Mouse (Mus musculus): ENCODE results near the gene Tpm3.

Tpm3 gene

GRCm38 (mm10) chr3:90136660-90137059 lies 64.2 kb downstream of the Tpm3 start:
- DNase-seq (ENCODE audit: low read depth, low spot score), result no peak

DNA sequence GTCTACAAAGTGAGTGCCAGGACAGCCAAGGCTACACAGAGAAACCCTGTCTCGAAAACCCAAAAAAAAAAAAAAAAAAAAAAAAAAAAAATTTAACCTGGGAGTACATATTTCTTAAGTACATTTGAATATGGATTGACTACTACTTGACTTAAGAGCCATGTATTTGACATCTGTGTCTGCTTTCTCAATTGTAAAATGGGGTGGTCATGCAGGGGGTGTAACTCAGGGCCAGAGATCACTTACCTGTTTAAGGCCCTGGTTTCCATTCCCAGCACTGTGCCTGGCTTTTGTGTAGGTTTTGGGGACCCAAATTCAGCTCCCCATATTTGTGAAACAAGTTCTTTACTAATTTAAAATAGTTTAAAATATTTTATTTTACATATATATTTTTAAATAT lies 65.2 kb downstream of the Tpm3 start:
- DNase-seq (ENCODE audit: low read depth, low spot score), result no peak

DNA sequence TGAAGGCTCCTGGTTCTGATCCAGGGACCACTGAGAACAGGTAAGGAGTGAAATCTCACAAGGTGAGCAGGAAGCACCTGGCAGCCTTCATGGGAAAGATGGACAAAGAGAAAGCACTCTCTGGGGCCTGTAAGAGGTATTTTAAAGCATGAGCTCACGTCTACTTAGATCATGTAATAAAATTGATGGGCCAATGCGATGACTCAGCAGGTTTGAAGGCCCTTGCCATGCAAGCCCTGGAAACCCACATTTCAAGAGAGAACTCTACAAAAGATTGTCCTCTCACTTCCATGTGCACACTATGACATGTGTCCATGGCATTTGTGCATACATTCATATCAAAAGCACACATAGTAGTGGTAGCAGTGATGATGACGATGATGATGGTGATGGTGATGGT lies 67.5 kb downstream of the Tpm3 start:
- DNase-seq (ENCODE audit: low read depth, low spot score), result no peak

GRCm38 (mm10) chr3:90145461-90145860 lies 73.0 kb downstream of the Tpm3 start:
- no peak for DNase-seq (ENCODE audit: low read depth, low spot score)

- no peak for DNase-seq (ENCODE audit: low read depth, low spot score)
Measured at GRCm38 (mm10) chr3:90146651-90147050, 74.2 kb downstream of the Tpm3 start.

Data from skeletal muscle tissue, adult 2 months (tissue).